Mouse (Mus musculus): ENCODE measurements around the gene Epas1.

Gene Epas1

DNA sequence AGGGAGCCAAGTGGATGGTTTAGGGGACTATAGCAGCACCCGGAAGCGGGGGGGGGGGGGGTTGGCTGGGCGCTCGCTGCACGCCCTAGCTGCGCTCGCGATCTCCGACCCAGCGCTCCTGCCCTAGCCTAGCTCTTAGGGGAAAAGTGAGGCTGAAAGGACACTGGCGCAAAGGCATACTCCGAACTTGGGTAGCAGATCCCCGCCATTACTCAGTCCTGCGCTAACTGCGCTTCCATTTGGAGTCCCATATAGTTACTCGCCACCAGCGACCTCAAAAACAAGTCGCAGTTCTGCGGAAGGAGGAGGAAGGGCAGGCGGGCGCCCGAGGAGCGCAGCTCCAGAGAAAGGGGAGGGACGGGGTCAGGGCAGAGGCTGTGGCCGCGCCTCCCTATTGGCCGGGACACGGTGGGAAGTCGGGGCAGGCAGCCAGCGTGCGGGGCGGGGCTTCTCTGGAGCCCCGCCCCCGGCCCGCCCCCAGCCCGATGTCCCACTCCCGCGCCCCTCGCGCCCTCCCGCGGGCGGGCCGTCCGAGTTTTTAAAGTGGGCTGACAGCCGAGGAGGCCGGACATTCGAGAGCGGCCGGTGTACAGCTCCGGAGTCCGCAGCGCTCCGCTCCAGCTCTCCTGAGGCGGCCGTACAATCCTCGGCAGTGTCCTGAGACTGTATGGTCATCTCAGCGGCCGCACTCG is at the start of gene Epas1:
TSS of gene Epas1 (plus strand) at position 571 of the 692 bp plus-strand sequence.
- in situ Hi-C loops (cut with MseI, MboI): no loop called here

DNA sequence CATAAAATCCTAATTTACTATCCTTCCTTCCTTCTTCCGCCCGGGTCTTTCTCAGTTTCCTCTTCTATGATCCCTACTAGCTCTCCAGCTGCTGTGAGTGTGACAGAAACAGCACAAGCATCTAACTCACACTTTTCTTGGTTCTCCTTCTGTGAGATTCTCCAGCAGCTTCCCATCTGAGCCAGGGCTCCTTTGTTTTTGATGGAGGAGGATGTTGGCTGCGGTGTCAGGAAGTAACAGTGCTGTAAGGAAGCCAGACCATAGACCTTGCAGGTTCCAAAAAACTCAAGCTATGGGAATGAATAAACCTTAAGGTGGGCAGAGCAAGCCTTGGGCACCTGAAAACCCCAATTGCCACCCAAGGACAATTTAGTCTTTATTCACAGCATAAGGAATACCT is 48.3 kb upstream of the Epas1 start:
- in situ Hi-C loops (cut with MseI, MboI): no loop called here

GRCm38 (mm10) chr17:86706467-86706866 is 47.0 kb upstream of the Epas1 start:
- in situ Hi-C loops (cut with MseI, MboI): no loop called here

DNA sequence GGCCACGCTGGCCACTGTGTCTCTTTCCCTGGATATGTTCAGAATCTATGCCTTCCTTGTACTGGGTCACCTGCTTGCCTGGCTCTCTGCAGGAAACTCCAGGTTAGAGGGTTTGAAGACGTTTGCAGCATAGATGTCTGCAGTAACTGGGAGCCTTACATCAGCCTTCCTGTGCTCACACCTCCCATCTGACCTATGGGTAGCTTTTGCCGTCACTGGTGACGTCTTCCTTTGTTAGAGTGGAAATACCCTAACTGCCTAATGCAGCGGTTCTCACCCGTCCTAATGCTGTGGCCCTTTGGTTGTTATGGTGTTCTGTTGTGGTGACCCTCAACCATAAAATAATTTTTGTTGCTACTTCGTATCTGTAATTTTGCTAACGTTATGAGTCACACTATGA is 43.7 kb upstream of the Epas1 start:
- in situ Hi-C loops (cut with MseI, MboI): no loop called here

DNA sequence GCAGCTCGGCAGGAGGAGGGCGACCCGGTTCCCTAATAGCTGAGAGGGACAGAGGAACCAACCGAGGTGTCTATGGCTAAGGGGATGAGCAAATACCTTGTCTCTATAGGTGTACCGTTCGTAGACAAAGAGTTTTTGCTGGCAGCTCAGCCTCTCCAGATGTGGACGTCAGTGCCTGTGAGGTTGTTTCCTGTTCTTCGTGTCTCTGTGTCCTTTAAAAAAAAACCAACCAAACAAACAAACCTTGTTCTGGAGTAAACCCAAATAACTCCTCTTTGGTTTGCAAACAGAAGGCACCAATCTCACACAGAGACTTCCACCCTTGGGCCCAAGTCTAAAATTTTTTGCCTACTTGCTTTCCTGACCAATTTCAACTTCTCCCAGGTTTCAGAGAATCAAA is 43.1 kb upstream of the Epas1 start:
- in situ Hi-C loops (cut with MseI, MboI): no loop called here

DNA sequence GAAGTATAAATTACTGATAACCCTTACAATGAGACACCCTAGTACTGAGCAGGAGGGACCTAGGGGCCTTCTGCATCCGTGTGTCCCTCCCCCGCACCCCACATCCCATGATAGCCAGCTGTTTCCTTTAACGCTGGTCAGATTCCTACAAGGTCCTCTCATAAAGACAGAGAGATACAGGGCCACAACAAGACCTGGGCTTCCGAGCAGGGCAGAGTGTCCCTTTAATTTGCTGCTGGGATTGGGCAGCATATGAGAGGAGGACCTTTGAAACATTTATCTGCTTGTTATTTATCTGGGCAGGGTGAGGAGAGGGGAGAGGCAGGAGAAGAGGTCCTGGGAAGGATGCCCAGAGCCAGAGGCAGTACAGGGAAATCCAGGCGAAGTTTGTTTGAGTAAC is 41.6 kb upstream of the Epas1 start:
- in situ Hi-C loops (cut with MseI, MboI): no loop called here

- in situ Hi-C loops (cut with MseI, MboI): no loop called here
These were observed 40.9 kb upstream of the Epas1 start for GRCm38 (mm10) chr17:86712601-86713000.

DNA sequence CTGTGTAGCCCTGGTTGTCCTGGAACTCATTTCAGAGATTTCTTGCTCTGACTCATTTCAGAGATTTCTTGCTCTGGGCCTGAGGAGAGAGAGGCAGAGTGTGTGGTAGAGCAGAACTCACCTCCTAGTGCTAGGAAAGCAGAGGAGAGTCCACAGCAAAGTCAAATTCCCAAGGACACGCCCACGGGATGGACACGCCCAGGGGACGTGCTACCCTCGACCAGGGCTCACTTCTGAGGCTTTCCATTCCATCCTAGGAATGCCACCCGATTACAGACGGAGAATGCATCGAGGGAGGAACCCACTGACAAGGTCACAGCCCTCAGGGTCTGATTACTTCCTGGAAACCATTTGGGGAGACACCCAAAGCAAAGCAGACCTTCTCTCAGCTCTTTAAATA is 39.9 kb upstream of the Epas1 start:
- in situ Hi-C loops (cut with MseI, MboI): no loop called here

DNA sequence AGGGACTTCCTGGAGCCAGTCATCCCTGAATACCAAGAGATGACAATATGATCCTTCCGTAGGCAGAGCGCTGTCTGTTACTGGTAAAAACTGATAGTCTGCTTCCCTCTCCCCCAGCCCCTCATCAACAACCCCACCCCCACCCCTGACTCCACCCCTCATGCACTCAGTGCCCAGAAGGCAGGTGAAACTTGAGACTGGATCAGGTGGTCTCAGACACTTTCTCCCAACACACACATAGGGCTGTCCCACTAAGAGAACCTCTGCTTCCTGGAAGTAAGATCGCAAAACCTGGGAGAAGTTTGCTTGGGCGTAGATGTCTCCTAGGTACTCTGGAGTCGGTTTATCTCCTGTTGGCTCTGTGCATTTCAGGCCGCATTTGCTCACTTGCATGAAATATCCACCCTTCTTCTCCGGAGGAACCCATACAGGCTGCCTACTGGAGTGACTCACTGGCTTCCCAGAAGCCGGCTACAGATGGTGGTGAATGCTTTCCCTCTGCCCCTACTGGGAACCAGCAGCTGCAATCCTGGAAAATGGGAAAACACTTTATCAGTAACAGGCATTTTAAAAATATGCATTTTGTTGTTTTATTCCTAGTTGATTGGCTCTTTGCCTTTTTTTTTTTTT is 28.6 kb upstream of the Epas1 start:
- in situ Hi-C loops (cut with MseI, MboI): no loop called here

DNA sequence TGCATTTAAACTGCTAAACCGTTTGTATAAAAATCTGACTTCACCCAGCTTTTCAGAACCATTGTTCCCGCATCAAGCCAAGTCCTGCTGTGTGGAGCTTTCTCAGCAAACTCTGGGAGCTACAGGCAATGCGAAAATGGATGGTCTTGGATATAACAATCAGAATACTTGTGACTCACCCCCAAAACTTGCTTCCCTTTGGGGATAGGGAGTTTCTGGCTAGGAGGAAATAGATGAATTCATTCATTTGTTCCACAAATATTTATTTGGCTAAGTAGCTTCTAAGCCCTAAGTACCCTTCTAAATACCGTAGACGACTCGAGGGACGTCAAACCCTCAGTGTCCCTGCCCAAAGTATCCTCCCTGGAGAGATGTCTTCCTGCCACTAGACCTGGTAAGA is 27.0 kb upstream of the Epas1 start:
- in situ Hi-C loops (cut with MseI, MboI): no loop called here

DNA sequence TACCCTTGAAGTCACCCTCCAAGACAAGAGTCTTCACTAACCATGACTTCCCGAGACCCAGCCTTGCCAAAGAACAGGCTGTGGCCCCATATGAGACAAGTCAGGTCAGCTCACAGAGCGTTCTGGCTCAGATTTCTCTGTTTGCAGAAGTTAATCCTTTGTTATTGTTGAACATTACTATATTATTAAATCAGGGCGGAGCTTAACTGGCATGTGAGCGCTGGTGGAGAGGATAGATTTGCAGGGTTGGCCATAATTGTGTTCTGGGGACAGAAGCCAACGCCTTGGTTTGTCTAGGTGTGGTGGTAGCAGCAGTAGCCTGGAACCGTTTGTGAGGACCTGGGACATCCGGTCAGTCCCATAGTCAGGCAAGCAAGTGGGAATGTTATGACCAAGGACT is 26.5 kb upstream of the Epas1 start:
- in situ Hi-C loops (cut with MseI, MboI): no loop called here

- in situ Hi-C loops (cut with MseI, MboI): no loop called here
These were observed 22.2 kb upstream of the Epas1 start for GRCm38 (mm10) chr17:86731273-86731672.

DNA sequence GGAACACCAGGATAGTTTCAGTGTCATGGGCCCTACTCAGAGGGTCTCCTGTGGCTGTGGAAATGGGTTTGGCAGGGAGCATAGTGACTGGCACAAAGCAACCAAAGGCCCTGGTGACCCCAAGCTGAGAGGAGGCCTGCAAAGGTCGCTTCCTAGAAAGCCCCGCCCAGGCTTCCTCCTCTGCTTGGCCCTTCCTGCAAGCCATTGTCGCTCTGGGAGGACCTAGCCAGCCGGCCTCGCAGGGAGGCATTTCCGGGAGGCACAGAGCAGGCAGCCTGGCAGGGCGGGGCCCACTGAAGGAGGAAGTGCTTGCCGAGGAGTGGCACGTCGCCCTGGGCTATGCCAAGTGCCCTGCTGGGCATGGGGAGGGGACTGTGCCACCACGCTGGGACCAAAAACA is 21.5 kb upstream of the Epas1 start:
- in situ Hi-C loops (cut with MseI, MboI): no loop called here

DNA sequence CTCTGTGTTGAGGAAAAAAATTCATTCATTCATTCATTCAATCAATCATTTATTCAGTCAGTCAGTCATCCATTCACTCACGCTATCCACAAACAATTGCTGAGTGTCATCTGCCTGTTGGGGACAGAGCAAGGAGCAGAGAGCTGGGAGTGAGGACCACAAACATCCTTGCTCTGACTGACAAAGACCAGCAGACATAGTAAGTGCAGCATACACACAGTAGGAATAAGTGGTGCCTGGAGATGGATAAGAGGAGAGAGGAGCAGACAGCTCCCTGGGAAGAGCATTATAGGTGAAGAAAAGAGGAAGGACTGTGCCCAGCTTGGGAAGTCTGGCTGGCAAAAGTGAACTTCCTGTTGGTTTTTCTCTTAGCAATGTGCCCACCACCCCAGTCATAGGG is 21.0 kb upstream of the Epas1 start:
- in situ Hi-C loops (cut with MseI, MboI): no loop called here

DNA sequence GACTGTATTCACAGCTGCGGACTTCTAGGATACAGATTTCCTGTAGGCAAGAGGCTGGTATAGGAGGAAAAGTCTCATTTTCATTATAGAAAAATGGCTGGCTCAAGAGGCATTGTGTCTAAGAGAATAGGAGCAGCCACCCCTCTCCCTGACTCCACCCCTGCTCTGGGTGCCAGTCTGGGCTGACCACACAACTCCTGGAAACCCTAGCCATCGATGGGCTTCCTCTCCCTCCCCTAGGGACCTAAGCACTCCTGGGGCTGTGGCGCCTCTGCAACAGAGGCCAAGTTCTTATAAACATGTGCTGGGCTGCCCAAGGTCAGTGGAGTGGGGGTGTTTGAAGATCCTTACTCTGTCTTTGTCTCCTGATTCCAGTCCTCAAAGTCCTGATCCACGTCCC is 19.9 kb upstream of the Epas1 start:
- in situ Hi-C loops (cut with MseI, MboI): no loop called here

GRCm38 (mm10) chr17:86738477-86738876 is 15.0 kb upstream of the Epas1 start:
- in situ Hi-C loops (cut with MseI, MboI): no loop called here

DNA sequence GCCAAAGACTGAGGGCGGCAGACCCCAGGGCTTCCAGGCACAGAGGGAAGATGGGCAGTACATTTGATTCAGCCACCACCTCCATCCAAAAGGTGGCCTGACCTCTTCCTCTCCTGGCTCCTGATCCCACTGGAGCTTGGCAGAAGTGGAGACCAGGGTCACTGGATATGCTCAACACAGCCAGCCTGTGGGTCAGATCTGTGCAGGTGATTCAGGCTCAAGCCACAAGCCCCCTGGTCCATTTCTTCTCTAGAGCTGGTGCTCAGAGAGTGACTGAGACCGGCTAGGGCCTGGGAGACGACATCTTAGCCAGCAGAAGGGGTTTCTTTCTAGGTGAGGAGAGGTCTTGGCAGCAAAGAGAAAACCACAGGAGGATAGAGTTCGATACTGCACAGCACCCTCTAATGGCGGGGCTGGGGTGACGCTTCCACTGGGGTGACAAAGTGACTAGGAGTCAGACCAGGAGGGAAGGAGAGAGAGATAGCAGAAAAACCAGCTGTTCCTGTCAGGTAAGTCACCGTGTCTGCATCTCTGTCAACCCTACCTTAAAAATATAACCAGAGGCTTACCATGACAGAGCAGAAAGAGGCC is 10.1 kb upstream of the Epas1 start:
- in situ Hi-C loops (cut with MseI, MboI): no loop called here

DNA sequence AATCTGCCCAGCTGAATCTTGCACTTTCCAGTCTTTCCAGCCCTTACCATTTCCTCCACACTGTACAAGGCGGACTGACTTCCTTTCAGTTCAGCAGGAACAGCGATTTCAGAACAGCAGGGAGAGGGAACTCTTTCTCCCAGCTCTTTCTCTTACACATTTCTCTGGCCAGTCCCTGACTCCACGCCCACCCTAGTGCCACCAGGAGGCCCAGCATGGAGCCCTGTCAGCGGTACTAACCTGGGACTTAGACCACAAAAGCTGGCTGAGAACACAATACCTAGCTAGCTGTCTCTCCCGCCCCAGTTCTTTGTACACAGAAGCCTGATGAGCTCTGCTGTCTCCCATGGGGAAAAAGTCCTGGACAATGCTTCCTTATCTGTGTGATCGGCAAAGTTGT is 8.6 kb upstream of the Epas1 start:
- in situ Hi-C loops (cut with MseI, MboI): no loop called here

GRCm38 (mm10) chr17:86751373-86751871 is 2.1 kb upstream of the Epas1 start:
- in situ Hi-C loops (cut with MseI, MboI): no loop called here

- in situ Hi-C loops (cut with MseI, MboI): no loop called here
These were observed 668 bp downstream of the Epas1 start for GRCm38 (mm10) chr17:86753931-86754805.

DNA sequence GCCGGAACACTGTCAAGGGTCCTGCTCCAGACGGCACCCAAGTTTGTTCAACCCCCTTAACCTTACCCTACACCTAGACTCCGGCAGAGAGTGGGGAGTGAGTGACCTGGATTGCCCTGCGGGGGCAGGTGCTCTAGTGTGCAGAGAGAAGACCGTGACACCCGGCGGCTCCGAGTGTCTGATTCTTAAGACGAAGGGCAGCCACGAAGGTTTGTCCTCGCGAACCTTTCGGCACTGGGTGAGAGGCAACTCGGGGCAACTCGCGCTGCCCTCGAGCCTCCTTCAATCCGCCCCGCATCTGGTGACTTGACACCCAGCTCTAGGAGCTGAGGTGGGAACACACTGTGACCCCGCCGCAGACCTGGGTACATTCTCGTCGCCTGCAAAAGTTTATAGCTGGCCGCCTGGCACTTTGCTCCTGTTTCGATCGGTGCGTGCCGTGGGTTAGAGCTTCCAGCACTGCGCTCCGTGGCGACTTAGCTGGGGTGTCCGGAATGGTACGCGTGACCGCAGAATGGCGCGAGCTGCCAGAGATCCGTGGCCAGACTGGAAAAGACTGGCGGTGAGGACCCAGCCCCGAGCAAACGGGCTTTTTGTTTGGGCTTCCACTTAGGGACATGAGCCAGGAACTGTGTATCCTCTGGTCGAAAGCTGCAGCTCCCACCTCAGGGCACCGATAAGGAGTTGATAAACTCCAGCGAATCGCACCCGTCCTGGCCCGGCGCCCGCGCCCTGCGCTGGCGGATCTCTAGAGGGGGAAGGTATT is 1.5 kb downstream of the Epas1 start:
- in situ Hi-C loops (cut with MseI, MboI): no loop called here
